Mouse (Mus musculus) CD4-positive naive resting alpha-beta T cell, adult 76 days (primary cell): ENCODE measurements around the gene A530032D15Rik. TPM values are rescaled to one million over a fixed set of nuclear protein-coding genes. Genes with fewer than 3 reads are reported as not detected.

Experiments used
- total RNA-seq: library from RNA; stranded (reverse); gene quantifications from one replicate; pipeline ENCODE4 v1.2.4, GENCODE M21; 2023

Gene A530032D15Rik
- total RNA-seq = 6.0 TPM

GRCm38 (mm10) chr1:85109753-85110152, at the start of gene A530032D15Rik:
Gene A530032D15Rik, minus strand, starts transcription at chr1:85109853.

DNA sequence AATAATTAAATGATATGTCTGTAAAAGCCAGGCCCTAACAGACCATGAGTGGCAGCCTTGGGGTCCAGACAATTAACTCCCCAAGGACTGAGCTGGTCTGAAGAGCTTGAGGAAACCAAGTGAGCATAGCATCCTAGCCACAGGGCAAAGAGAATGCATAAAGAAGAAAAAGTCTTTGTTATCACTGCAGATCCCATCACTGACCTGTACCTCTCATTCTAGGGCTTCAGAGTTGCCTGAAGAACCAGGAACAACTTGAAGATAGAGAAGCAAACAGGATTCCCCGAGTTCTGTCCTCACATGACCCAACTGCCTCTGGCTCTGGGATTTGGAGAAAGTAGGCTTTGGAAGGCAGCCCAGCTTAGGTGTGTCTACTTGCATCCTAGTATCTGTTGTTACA, 9.8 kb downstream of the A530032D15Rik start, which contains the start of gene Gm10553:
Gene Gm10553, plus strand, starts transcription at position 301 of the 400 bp plus-strand sequence.

Other genes starting within 250 kb of the A530032D15Rik start
- gene Slc16a14, start 174.7 kb downstream of the A530032D15Rik start, total RNA-seq = not detected
- not detected for gene Gm10553, start 9.7 kb downstream of the A530032D15Rik start, total RNA-seq
- 20.0 TPM for gene C130026I21Rik, start 160.7 kb upstream of the A530032D15Rik start, total RNA-seq